Mouse (Mus musculus) myocyte (in vitro differentiated cells): ENCODE results near the gene Agpat3.

Source experiments
- E2F4 ChIP-seq: IDR thresholded peaks from one replicate; pipeline ENCODE4 v1.6.1; 2011; ENCODE audit warnings: mild to moderate bottlenecking, control low read depth, moderate library complexity; ENCODE audit not compliant: insufficient read depth
- MAX ChIP-seq: IDR thresholded peaks from one replicate; pipeline ENCODE4 v1.6.1; 2011; ENCODE audit warnings: low read depth, mild to moderate bottlenecking, control low read depth
- POLR2A ChIP-seq: IDR thresholded peaks from one replicate; pipeline ENCODE4 v1.6.1; 2011; ENCODE audit warnings: low read depth, mild to moderate bottlenecking, control low read depth, moderate library complexity; ENCODE audit not compliant: insufficient read length
- TCF3 ChIP-seq: IDR thresholded peaks from one replicate; pipeline ENCODE4 v1.6.1; 2011; ENCODE audit warnings: low read depth, control low read depth; ENCODE audit not compliant: insufficient read length
- USF1 ChIP-seq: IDR thresholded peaks from one replicate; pipeline ENCODE4 v1.6.1; 2011; ENCODE audit warnings: low read depth, mild to moderate bottlenecking, control low read depth, moderate library complexity

DNA sequence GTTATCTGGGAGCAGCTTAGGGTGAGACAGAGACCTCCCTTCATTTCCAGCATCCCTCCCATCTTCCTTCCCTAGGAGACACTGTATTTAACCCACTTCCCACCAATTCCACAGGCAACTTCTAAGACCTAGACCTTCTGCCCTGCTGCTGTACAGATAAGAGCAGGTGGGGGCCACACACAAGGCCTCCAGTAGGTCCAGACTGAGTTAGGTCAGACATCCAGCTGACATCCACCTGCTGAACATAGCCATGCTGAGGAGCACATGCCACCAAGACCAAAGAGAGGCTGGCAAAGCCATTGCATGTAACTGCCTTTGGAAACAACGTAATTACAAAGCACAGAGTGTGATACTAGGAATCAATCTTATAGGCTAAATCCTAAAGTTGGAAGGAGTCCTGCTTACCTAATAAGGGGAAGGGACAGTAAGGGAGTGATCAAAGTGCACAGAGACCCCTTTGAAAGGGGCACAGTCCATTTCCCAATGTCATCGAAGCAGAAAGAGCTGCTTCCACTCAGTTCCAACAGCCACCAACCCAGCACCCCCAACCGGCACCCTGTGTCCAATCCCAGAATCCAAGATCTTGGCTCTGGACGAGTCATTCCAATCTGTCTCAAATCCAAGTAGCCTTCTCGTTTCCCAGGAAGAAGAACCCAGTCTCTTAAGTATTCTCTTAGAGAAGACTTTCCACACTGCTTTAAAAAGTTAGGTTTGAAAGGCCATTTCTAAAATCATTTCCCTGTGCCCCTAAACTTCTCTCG is 1.3 kb downstream of the Agpat3 start:
- no peak for TF ChIP-seq E2F4
- TF ChIP-seq POLR2A = no peak
- no peak for TF ChIP-seq MAX
- no peak for TF ChIP-seq USF1
- TF ChIP-seq TCF3 = no peak
